Mouse (Mus musculus) olfactory bulb, adult 2 months (tissue): ENCODE results near the gene Rbfox3.

Experiments
- CTCF ChIP-seq: fragments of 200-500 bp; IDR thresholded peaks from 2 replicates; pipeline ENCODE4 v1.5.1; 2012; ENCODE audit warnings: low read depth, mild to moderate bottlenecking, low read length, moderate library complexity; ENCODE audit not compliant: insufficient read depth
- POLR2A ChIP-seq: fragments of 200-500 bp; IDR thresholded peaks from 2 replicates; pipeline ENCODE4 v1.6.1; 2012; ENCODE audit warnings: mild to moderate bottlenecking, low read depth, low read length, moderate library complexity; ENCODE audit not compliant: insufficient read depth

- TF ChIP-seq CTCF (no peak), POLR2A (no peak)
Observed at GRCm38 (mm10) chr11:118507095-118507494, 404.3 kb downstream of the Rbfox3 start.
